Mouse (Mus musculus) cerebellum, postnatal 14 days (tissue): ENCODE measurements around the gene Gm4969.

Experiments
- DNase-seq, 2 experiments: peaks; one replicate each; pipeline ENCODE4 v3.0.0; 2021; ENCODE audit warnings: mixed read lengths in 2 of 2

The Gm4969 gene

GRCm38 (mm10) chr7:19136673-19137334 is 18.6 kb upstream of the Gm4969 start:
- DNase-seq: no peak

DNA sequence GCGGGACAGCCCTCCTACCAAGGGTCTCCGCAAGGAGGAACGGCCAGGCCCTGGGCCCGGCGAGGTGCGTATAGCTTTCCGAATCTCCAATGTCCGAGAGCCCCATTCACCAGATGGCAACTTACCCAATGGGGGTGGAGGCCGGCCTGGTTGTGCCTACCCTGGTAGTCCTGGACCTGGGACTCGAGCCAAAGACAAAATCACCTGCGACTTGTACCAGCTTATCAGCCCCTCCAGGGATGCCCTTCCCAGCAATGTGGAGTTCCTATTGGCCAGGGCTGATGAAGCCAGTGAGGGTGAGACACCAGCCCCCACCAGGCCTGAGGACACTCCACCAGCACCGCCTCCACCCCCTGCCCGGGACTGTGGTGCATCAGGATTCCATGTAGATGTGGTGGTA is 18.0 kb upstream of the Gm4969 start:
- DNase-seq: peak in 1 of 2 experiments; percentile 33

- DNase-seq: peak; percentile 97 to 98
Measured at GRCm38 (mm10) chr7:19131324-19131848, 13.2 kb upstream of the Gm4969 start.

- DNase-seq: peak in 1 of 2 experiments; percentile 55
Measured at GRCm38 (mm10) chr7:19130657-19131056, 12.5 kb upstream of the Gm4969 start.

DNA sequence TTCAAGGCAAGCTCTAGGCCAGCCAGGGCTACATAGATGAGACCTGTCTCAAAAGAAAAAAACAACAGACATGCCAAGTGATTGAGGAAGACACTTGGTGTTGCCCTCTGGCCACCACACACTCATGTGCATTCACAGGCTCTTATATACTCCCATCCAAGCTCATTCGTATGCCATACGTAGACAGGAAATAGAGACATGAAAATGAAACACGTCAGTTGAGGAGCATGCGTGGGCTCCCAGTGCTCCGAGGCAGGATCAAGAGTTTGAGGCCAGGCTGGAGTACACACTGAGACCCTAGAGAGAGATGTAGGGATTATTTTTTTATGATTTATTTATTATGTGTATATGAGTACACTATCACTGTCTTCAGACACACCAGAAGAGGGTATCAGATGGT is 11.2 kb upstream of the Gm4969 start:
- DNase-seq: no peak

DNA sequence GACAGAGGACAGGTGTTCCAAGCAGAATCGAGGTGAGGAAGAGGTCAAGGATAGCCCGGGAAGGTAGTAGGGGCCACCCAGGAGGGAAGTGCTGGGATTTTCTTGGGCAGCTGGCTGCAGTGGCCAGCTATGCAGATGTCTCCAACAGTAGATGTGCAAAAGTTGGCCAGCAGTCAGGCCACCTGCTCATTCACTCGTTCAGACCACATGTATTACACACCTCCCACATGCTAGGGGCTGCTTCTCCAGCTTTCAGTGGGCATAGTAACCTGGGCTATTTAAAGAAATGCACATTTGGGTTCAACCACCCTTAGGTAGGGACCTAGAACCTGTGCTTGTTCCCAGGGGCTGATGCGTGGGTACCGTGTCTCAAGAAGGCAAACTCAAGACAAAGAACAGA is 9.6 kb upstream of the Gm4969 start:
- DNase-seq: no peak

DNA sequence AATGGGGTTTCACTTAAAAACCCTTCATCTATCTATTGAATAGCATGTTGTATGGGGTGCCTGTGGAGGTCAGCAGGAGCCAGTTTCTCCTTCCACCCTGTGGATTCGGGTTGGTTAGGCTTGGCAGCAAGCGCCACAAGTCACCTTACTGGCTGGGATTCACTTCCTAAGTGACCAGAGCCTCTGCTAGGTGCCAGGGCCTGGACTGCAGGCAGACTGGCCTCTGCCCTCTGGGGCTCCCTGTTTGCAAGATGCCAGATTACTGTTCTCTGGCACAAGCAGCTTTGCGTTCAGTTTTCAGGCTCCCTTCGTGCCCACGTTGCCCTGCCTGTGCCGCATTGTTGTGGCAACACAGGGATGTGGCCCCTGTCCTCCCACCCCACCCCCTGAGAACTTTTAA is 6.5 kb upstream of the Gm4969 start:
- DNase-seq: no peak

DNA sequence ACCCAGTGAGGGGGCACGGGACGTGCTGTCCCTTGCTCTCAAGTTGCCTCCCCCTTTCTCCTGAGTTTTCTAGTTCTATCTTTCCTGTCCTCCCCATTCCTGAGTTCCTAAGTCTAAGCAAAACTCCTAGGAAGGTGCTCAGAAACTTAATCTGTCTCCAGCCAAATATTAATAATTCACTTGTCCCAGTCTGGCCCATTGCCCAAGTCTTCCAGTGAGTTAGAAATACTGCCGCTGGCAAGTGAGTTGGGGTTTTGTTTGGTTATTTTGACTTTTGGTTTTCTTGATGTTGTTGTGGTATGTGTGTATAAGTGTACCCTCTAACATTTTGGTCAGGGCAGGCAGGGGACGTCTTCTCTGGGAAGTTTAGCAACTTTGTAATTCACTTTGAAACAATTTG is 3.5 kb upstream of the Gm4969 start:
- DNase-seq: no peak

DNA sequence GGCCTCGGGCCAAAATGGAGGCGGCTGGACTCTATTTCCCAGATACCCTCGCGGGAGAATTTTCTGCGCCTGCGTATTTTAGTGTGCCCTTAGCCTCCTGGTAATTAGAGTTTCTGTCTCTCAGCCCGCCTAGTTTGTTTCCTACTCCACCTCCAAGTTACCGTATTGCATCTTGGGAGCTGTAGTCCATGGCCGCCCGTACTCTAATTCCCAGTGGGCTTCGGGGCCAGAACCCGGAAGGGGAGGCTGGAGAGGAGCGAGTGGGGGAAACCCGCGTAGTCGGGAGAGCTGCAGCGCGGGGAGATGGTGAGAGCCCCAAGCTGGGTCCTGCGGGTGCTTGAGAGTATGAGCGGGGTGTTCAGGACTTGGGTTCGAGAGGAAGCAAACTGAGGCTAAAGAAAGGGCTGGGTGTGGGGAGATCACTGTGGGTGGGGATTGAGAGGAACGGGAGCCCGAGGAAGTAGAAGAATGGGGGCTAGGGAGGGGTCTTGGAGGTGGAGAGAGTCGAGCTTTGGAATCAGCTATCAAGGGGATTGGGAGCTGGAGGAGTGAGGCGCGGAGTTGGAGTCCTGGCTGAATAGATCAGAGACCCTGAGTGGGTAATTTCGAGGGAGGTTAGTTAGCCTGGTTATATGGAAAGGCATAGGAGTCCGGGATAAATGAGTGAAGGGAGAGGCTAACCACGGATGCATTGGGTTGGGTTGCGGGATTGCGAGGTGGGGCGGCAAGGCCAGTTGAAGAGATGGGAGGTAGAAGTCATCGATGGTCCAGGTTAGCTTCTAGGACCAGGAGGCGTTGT is 1.7 kb upstream of the Gm4969 start, which contains the start of gene Fbxo46:
Gene Fbxo46, plus strand, starts transcription at position 229 of the 799 bp plus-strand sequence.
- DNase-seq: peak; percentile 93 to 94

GRCm38 (mm10) chr7:19119083-19119482 is 915 bp upstream of the Gm4969 start:
- DNase-seq: no peak

DNA sequence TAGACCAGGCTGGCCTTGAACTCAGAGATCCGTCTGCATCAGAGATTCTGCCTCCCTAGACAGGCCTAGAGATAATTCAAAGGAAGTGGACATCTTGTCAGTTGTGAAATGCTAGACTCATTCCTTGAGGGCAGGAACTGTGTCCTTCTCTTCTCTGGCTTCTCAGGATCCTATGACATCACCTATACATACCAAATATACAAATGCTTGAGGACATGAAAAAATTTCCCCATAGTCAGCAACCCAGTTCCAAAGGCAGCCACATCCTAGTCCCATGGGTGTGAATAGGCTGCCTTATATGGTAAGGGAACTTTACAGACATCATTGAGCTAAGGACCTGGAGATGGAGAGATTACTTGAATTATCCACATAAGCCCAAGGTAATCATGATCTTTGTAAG is 8.6 kb downstream of the Gm4969 start:
- no peak for DNase-seq

- no peak for DNase-seq
Measured at GRCm38 (mm10) chr7:19107436-19107835, 10.7 kb downstream of the Gm4969 start.

GRCm38 (mm10) chr7:19104486-19104885 is 13.7 kb downstream of the Gm4969 start:
- DNase-seq: no peak

DNA sequence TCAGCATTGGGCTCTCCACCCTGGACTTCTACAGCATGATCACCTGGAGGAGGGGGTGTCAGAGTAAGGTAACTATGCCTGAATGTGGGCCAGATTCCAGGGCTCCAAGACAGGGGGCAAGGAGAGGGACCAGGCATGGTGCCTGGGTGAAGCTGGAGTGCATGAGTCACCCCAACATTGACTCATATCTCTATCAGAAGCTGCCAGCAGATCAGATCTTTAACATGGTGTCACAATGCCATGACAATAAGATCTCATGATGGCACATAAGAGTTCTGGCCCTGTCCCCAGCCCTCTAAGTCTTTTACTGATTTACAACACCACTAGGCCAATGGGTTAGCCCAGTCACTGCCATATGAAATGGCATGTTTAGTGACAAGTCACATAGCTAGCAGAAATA is 14.4 kb downstream of the Gm4969 start:
- no peak for DNase-seq

- DNase-seq: no peak
Measured at GRCm38 (mm10) chr7:19100290-19100689, 17.9 kb downstream of the Gm4969 start.

DNA sequence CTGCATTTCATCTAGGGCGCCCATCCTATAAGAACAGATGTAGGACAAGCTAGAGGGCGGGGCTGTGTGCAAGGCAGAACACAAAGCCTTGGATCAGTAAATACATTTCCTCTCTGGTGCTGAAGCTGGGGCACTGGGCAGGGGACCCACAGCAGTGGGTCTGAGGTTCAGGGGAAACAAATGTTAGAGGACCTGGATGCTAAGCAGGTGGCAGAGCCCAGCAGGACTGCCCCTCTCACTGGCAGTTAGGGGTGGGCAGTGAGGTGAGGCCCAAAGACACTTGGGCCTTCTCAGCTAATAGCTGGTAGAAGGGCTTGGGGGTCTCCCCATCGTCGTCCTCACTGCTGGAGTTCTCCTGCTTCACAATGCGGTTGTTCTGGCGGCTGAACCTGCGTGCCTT is 19.4 kb downstream of the Gm4969 start:
- DNase-seq: no peak

DNA sequence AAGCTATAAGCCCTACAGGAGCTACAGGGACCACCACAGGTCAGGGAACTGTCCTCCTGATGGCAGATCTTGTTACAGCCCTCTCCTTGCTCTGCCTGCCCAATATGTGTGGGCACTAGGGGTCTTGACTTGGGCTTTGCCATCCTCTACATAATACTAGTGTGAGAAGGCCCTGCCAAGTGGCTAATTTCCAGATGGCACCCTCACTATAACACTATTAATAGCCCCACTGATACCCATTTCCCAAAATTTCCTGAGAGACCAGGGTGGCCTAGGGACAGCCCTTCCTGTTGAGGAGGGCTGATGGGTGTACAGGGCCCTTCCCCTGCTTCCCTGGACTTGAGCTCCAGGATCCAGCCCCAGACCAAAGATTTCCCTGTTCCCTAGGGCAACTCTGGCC is 20.3 kb downstream of the Gm4969 start:
- DNase-seq: peak in 1 of 2 experiments; percentile 59

- no peak for DNase-seq
Measured at GRCm38 (mm10) chr7:19097217-19097616, 21.0 kb downstream of the Gm4969 start.

- DNase-seq: no peak
Measured at GRCm38 (mm10) chr7:19096421-19096976, 21.7 kb downstream of the Gm4969 start.

GRCm38 (mm10) chr7:19095751-19096110 is 22.4 kb downstream of the Gm4969 start:
- peak in 1 of 2 experiments; percentile 43 for DNase-seq

- DNase-seq: peak; percentile 36 to 37
Measured at GRCm38 (mm10) chr7:19094826-19095750, 23.1 kb downstream of the Gm4969 start.

- no peak for DNase-seq
Measured at GRCm38 (mm10) chr7:19094471-19094825, 23.7 kb downstream of the Gm4969 start, which contains the start of gene Six5. Six5 (plus strand) TSS chr7:19094594.
